Comparison of ENCODE assay signal across 8 mouse cellular contexts in genomic region chr4:126155869-126156268, GRCm38 (mm10). TPM values are rescaled to one million over a fixed set of nuclear protein-coding genes. Genes with fewer than 3 reads are reported as not detected.
DNase-seq lines count a peak whose midpoint lies in the region; ATAC-seq and TF ChIP-seq lines count a peak whose summit lies in the region.

No protein-coding gene starts in this region.

- peaks cover 9% of the 10 kb centered on the region for H3K4me1 ChIP-seq in kidney, embryonic 14.5 days (ENCODE audit: control insufficient read depth, insufficient read depth, low read length)
- peaks cover 29% of the 10 kb centered on the region for H3K4me1 ChIP-seq in embryonic facial prominence, embryonic 15.5 days
- H3K4me1 ChIP-seq in intestine, embryonic 16.5 days (ENCODE audit: control insufficient read depth, insufficient read depth, low read length) = peaks cover 26% of the 10 kb centered on the region
- no peaks in the 10 kb centered on the region for H3K4me1 ChIP-seq in midbrain, embryonic 16.5 days (ENCODE audit: control insufficient read depth, insufficient read depth, low read length)

- 12% methylated on average over 2 of the region's 2 CpGs for WGBS in kidney, embryonic 14.5 days
- 48% methylated on average over 2 of the region's 2 CpGs for WGBS in embryonic facial prominence, embryonic 15.5 days
- WGBS in intestine, embryonic 16.5 days = 9% methylated on average over 2 of the region's 2 CpGs
- 72% methylated on average over 2 of the region's 2 CpGs for WGBS in midbrain, embryonic 16.5 days

- H3K4me3 ChIP-seq in kidney, embryonic 14.5 days (ENCODE audit: low read length) = no peak overlapping the region
- no peak overlapping the region for H3K4me3 ChIP-seq in embryonic facial prominence, embryonic 15.5 days (replicated peaks)
- H3K4me3 ChIP-seq in intestine, embryonic 16.5 days (ENCODE audit: low read length) = no peak overlapping the region
- no peak overlapping the region for H3K4me3 ChIP-seq in midbrain, embryonic 16.5 days (ENCODE audit: low read depth, low read length)
- no peak overlapping the region for H3K4me3 ChIP-seq in layer of hippocampus, adult 2 months

- peak; percentile 65 for ATAC-seq in kidney, embryonic 14.5 days (ENCODE audit: low FRiP score, low TSS enrichment)
- no peak for ATAC-seq in embryonic facial prominence, embryonic 15.5 days (ENCODE audit: insufficient number of reproducible peaks, low FRiP score, low TSS enrichment, low read depth)
- ATAC-seq in intestine, embryonic 16.5 days = peak; percentile 23
- ATAC-seq in midbrain, embryonic 16.5 days = no peak
- ATAC-seq in activated CD4-positive, CD25-positive, alpha-beta regulatory T cell, adult 4 months = no peak

- no peak for DNase-seq in kidney, adult 11 months
- no peak for DNase-seq in testis, postnatal 10 days (ENCODE audit: low spot score)
- no peak for DNase-seq in layer of hippocampus, adult 2 months (ENCODE audit: low spot score in 2 of 2)

- no peaks in the 10 kb centered on the region for H3K27me3 ChIP-seq in kidney, embryonic 14.5 days (ENCODE audit: control insufficient read depth, insufficient read depth, low read length)
- H3K27me3 ChIP-seq in embryonic facial prominence, embryonic 15.5 days = no peaks in the 10 kb centered on the region
- H3K27me3 ChIP-seq in intestine, embryonic 16.5 days (replicated peaks; ENCODE audit: control insufficient read depth, insufficient read depth, low read length) = no peaks in the 10 kb centered on the region
- no peaks in the 10 kb centered on the region for H3K27me3 ChIP-seq in midbrain, embryonic 16.5 days (ENCODE audit: control insufficient read depth, insufficient read depth, low read depth, low read length)

- H3K4me2 ChIP-seq in kidney, embryonic 14.5 days (replicated peaks; ENCODE audit: low read depth, low read length) = no peak overlapping the region
- H3K4me2 ChIP-seq in embryonic facial prominence, embryonic 15.5 days (replicated peaks) = no peak overlapping the region
- 0 out of 2 replicates have a peak overlapping the region, but pooled peaks have one; percentile 10 for H3K4me2 ChIP-seq in intestine, embryonic 16.5 days (ENCODE audit: low read depth, low read length)
- H3K4me2 ChIP-seq in midbrain, embryonic 16.5 days (ENCODE audit: low read length) = no peak overlapping the region

- no peaks in the 10 kb centered on the region; the same call in 1 of the 2 replicates for H3K9me3 ChIP-seq in kidney, embryonic 14.5 days (ENCODE audit: control insufficient read depth, low read length)
- no peaks in the 10 kb centered on the region for H3K9me3 ChIP-seq in embryonic facial prominence, embryonic 15.5 days (replicated peaks)
- no peaks in the 10 kb centered on the region for H3K9me3 ChIP-seq in intestine, embryonic 16.5 days (ENCODE audit: control insufficient read depth, low read length)
- no peaks in the 10 kb centered on the region for H3K9me3 ChIP-seq in midbrain, embryonic 16.5 days (replicated peaks; ENCODE audit: control insufficient read depth, low read length, poor library complexity, severe bottlenecking)

- H3K27ac ChIP-seq in kidney, embryonic 14.5 days (ENCODE audit: low read depth, low read length) = peak overlapping the region; percentile 88
- peak overlapping the region; percentile 69 for H3K27ac ChIP-seq in embryonic facial prominence, embryonic 15.5 days (replicated peaks)
- peak overlapping the region; percentile 77 for H3K27ac ChIP-seq in intestine, embryonic 16.5 days (ENCODE audit: low read length)
- H3K27ac ChIP-seq in midbrain, embryonic 16.5 days (ENCODE audit: low read length) = peak overlapping the region; percentile 45
- H3K27ac ChIP-seq in layer of hippocampus, adult 2 months = no peak overlapping the region

- no peak overlapping the region for H3K9ac ChIP-seq in kidney, embryonic 14.5 days (ENCODE audit: low read depth, low read length)
- no peak overlapping the region for H3K9ac ChIP-seq in embryonic facial prominence, embryonic 15.5 days
- peak overlapping the region; percentile 51; the same call in 1 of the 2 replicates for H3K9ac ChIP-seq in intestine, embryonic 16.5 days (ENCODE audit: low read depth, low read length)
- no peak overlapping the region; the same call in 1 of the 2 replicates for H3K9ac ChIP-seq in midbrain, embryonic 16.5 days (ENCODE audit: low read depth, low read length)

- no peak for TF ChIP-seq CTCF in layer of hippocampus, adult 2 months (conservative IDR thresholded peaks at IDR 0.05)

- H3K36me3 ChIP-seq in kidney, embryonic 14.5 days (ENCODE audit: control insufficient read depth, insufficient read depth, low read length) = peaks cover 11% of the 10 kb centered on the region
- peaks cover 11% of the 10 kb centered on the region for H3K36me3 ChIP-seq in embryonic facial prominence, embryonic 15.5 days
- peaks cover 2% of the 10 kb centered on the region; the same call in 1 of the 2 replicates for H3K36me3 ChIP-seq in intestine, embryonic 16.5 days (ENCODE audit: control insufficient read depth, insufficient read depth, low read length)
- H3K36me3 ChIP-seq in midbrain, embryonic 16.5 days (ENCODE audit: control insufficient read depth, insufficient read depth, low read length) = no peaks in the 10 kb centered on the region

RNA-seq across cellular contexts. Expression of gene Sh3d21, which starts 7.4 kb away (rescaled TPM):
- 7.3 and 8.7 TPM in 2 replicates for polyA plus RNA-seq in kidney, embryonic 14.5 days (2014; fragmentation: Nextera tagmentation; extraction: Ambion mirVana)
- 15.0 and 16.8 TPM in 2 replicates for polyA plus RNA-seq in embryonic facial prominence, embryonic 15.5 days (2015; fragmentation: Nextera tagmentation; extraction: Ambion mirVana)
- 13.2 and 13.9 TPM in 2 replicates for polyA plus RNA-seq in intestine, embryonic 16.5 days (2015; fragmentation: Nextera tagmentation; extraction: Ambion mirVana)
- polyA plus RNA-seq in midbrain, embryonic 16.5 days (2015; fragmentation: Nextera tagmentation; extraction: Ambion mirVana) = 1.4 and 1.8 TPM in 2 replicates
- under 1 TPM; 0.59 to 0.81 TPM for total RNA-seq in layer of hippocampus, adult 2 months (2021)
- polyA plus RNA-seq in activated CD4-positive, CD25-positive, alpha-beta regulatory T cell, adult 4 months (2017; shearing (Covaris generic)) = under 1 TPM in 1 of 2 experiments, not detected in 1; 0.92 TPM

RNA-seq across cellular contexts. Expression of gene Eva1b, which starts 8.3 kb away (rescaled TPM):
- 96.1 and 124 TPM in 2 replicates for polyA plus RNA-seq in kidney, embryonic 14.5 days (2014; fragmentation: Nextera tagmentation; extraction: Ambion mirVana)
- polyA plus RNA-seq in embryonic facial prominence, embryonic 15.5 days (2015; fragmentation: Nextera tagmentation; extraction: Ambion mirVana) = 84.3 and 94.6 TPM in 2 replicates
- 34.7 and 35.4 TPM in 2 replicates for polyA plus RNA-seq in intestine, embryonic 16.5 days (2015; fragmentation: Nextera tagmentation; extraction: Ambion mirVana)
- 7.9 and 10.0 TPM in 2 replicates for polyA plus RNA-seq in midbrain, embryonic 16.5 days (2015; fragmentation: Nextera tagmentation; extraction: Ambion mirVana)
- 1 to 10 TPM; 3.3 to 3.6 TPM for total RNA-seq in layer of hippocampus, adult 2 months (2021)
- polyA plus RNA-seq in activated CD4-positive, CD25-positive, alpha-beta regulatory T cell, adult 4 months (2017; shearing (Covaris generic)) = 10 to 100 TPM; 18.8 to 19.0 TPM

RNA-seq across cellular contexts. Expression of gene Thrap3, which starts 46.7 kb away (rescaled TPM):
- 141 and 281 TPM in 2 replicates for polyA plus RNA-seq in kidney, embryonic 14.5 days (2014; fragmentation: Nextera tagmentation; extraction: Ambion mirVana)
- 191 and 208 TPM in 2 replicates for polyA plus RNA-seq in embryonic facial prominence, embryonic 15.5 days (2015; fragmentation: Nextera tagmentation; extraction: Ambion mirVana)
- 132 and 141 TPM in 2 replicates for polyA plus RNA-seq in intestine, embryonic 16.5 days (2015; fragmentation: Nextera tagmentation; extraction: Ambion mirVana)
- polyA plus RNA-seq in midbrain, embryonic 16.5 days (2015; fragmentation: Nextera tagmentation; extraction: Ambion mirVana) = 124 and 137 TPM in 2 replicates
- 100 to 1,000 TPM; 150 to 166 TPM for total RNA-seq in layer of hippocampus, adult 2 months (2021)
- polyA plus RNA-seq in activated CD4-positive, CD25-positive, alpha-beta regulatory T cell, adult 4 months (2017; shearing (Covaris generic)) = 100 to 1,000 TPM; 205 to 236 TPM

RNA-seq across cellular contexts. Expression of gene Stk40, which starts 52.1 kb away (rescaled TPM):
- 19.1 and 24.9 TPM in 2 replicates for polyA plus RNA-seq in kidney, embryonic 14.5 days (2014; fragmentation: Nextera tagmentation; extraction: Ambion mirVana)
- polyA plus RNA-seq in embryonic facial prominence, embryonic 15.5 days (2015; fragmentation: Nextera tagmentation; extraction: Ambion mirVana) = 37.4 and 38.7 TPM in 2 replicates
- polyA plus RNA-seq in intestine, embryonic 16.5 days (2015; fragmentation: Nextera tagmentation; extraction: Ambion mirVana) = 26.1 and 28.5 TPM in 2 replicates
- 27.1 and 31.1 TPM in 2 replicates for polyA plus RNA-seq in midbrain, embryonic 16.5 days (2015; fragmentation: Nextera tagmentation; extraction: Ambion mirVana)
- 10 to 100 TPM; 24.8 to 26.6 TPM for total RNA-seq in layer of hippocampus, adult 2 months (2021)
- polyA plus RNA-seq in activated CD4-positive, CD25-positive, alpha-beta regulatory T cell, adult 4 months (2017; shearing (Covaris generic)) = 10 to 100 TPM; 15.5 to 20.4 TPM

RNA-seq across cellular contexts. Expression of gene Lsm10, which starts 59.4 kb away (rescaled TPM):
- polyA plus RNA-seq in kidney, embryonic 14.5 days (2014; fragmentation: Nextera tagmentation; extraction: Ambion mirVana) = 47.3 and 52.4 TPM in 2 replicates
- polyA plus RNA-seq in embryonic facial prominence, embryonic 15.5 days (2015; fragmentation: Nextera tagmentation; extraction: Ambion mirVana) = 55.4 and 60.6 TPM in 2 replicates
- polyA plus RNA-seq in intestine, embryonic 16.5 days (2015; fragmentation: Nextera tagmentation; extraction: Ambion mirVana) = 54.8 and 57.5 TPM in 2 replicates
- polyA plus RNA-seq in midbrain, embryonic 16.5 days (2015; fragmentation: Nextera tagmentation; extraction: Ambion mirVana) = 55.1 and 63.5 TPM in 2 replicates
- total RNA-seq in layer of hippocampus, adult 2 months (2021) = 10 to 100 TPM; 13.4 to 13.8 TPM
- 10 to 100 TPM; 67.3 to 70.5 TPM for polyA plus RNA-seq in activated CD4-positive, CD25-positive, alpha-beta regulatory T cell, adult 4 months (2017; shearing (Covaris generic))

Comparison
In these comparisons a context has a peak if more than half of its experiments do, and no peak if none do; other contexts are left out.
1. ATAC-seq: peak in kidney, embryonic 14.5 days (single experiment) and intestine, embryonic 16.5 days (single experiment); none in embryonic facial prominence, embryonic 15.5 days (single experiment), midbrain, embryonic 16.5 days (single experiment) and activated CD4-positive, CD25-positive, alpha-beta regulatory T cell, adult 4 months (single experiment).